Mouse (Mus musculus): ENCODE data around the gene Camsap2.

DNA sequence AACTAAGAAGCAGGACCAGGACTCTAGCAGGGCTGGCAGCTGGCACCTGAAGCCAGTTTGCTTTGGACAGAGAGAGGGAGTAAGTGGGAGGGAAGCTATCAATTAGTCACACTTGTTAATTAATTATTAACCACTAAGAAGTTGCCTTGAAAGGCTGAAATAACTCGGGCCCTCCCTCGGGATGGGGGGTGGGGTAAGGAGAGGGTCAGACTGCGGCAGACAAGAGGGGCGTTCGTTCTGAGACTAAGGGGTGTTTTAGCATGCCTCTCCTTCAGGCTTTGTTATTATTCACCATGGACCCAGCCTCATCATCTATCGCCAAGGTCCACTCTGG lies 116.9 kb downstream of the Camsap2 start:
- no peak for TF ChIP-seq POLR2A (IDR thresholded peaks at IDR 0.05; ENCODE audit: low read depth, low read length)
- no peak for TF ChIP-seq CTCF (IDR thresholded peaks at IDR 0.05; ENCODE audit: borderline replicate concordance, insufficient read depth, low read length)

All from embryonic fibroblast, embryonic 13.5 days (primary cell).